Comparison of ENCODE assay signal across 6 mouse cellular contexts in genomic region chr9:105734651-105735050, GRCm38 (mm10).
"Had no signal": no experiment of that assay in that cellular context is flagged by ENCODE, and none has a peak within 500 bp of the region (broad histone marks: within the 10 kb centered on the region; RNA-seq: fewer than 3 reads in every experiment).

No protein-coding gene starts in this region.

- DNase-seq: lung, embryonic 14.5 days; lung, postnatal 10 days; lung, postnatal 4 days; spleen, adult 18-20 months; thymus, adult 2 months; thymus, postnatal 25 days had no signal
